Mouse (Mus musculus) ES-E14 (cell line): ENCODE data around the gene Tktl1.

ENCODE experiments used
- CHD2 ChIP-seq: IDR thresholded peaks from 2 replicates; pipeline ENCODE4 v1.6.1; 2014; ENCODE audit warnings: mild to moderate bottlenecking, low read depth, low read length, inconsistent platforms
- HCFC1 ChIP-seq: IDR thresholded peaks from 2 replicates; pipeline ENCODE4 v1.6.1; 2012; ENCODE audit warnings: low read length, inconsistent platforms, borderline replicate concordance; ENCODE audit not compliant: insufficient read depth
- MAFK ChIP-seq: IDR thresholded peaks from 2 replicates; pipeline ENCODE4 v1.6.1; 2014; ENCODE audit warnings: mild to moderate bottlenecking, low read depth, low read length, inconsistent platforms; ENCODE audit not compliant: insufficient read depth
- ZNF384 ChIP-seq: IDR thresholded peaks from 2 replicates; pipeline ENCODE4 v1.6.1; 2012; ENCODE audit warnings: low read depth, low read length, inconsistent platforms

- no peak for TF ChIP-seq MAFK
- TF ChIP-seq HCFC1 = no peak
- no peak for TF ChIP-seq ZNF384
- TF ChIP-seq CHD2 = no peak
These were observed at the start of gene Tktl1 for GRCm38 (mm10) chrX:74176959-74177358.
